Mouse (Mus musculus) hematopoietic multipotent progenitor cell, adult 10-12 weeks (in vitro differentiated cells): Measurements from ENCODE around the gene Ubxn7. TPM values are rescaled to one million over a fixed set of nuclear protein-coding genes. Genes with fewer than 3 reads are reported as not detected.

Source experiments
- polyA plus RNA-seq: library from polyadenylated mRNA; stranded (reverse); fragments of >175 nt; gene quantifications from 2 replicates; pipeline ENCODE4 v1.2.3, GENCODE M21; 2012; ENCODE audit warnings: low replicate concordance

Ubxn7 gene
- polyA plus RNA-seq, result 9.1 and 13.5 TPM in 2 replicates

DNA sequence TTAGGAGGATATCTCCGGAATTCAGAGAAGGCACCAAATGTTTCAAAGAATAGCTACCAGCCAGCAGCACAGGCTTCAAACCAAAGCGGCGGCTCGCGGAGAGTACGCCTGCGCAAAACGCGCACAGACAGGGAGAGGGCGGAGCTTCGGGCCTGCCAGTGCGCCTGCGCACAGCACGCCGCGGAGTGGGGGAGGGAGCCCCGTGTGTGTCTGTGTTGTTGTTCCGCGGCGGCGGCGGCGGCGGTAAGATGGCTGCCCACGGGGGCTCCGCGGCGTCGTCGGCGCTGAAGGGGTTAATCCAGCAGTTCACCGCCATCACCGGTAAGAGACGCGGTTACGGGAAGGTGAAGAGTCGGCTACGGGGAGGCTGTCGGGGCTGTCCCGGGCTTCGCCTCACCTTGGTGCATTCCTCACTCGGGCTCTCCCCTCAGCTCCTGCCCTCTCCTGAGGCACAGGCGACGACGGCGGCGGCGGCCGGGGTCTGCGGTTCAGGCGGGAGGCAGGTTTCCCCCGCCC, at the start of gene Ubxn7:
Gene Ubxn7 (plus strand): TSS at position 218 of the 516 bp plus-strand sequence.

DNA sequence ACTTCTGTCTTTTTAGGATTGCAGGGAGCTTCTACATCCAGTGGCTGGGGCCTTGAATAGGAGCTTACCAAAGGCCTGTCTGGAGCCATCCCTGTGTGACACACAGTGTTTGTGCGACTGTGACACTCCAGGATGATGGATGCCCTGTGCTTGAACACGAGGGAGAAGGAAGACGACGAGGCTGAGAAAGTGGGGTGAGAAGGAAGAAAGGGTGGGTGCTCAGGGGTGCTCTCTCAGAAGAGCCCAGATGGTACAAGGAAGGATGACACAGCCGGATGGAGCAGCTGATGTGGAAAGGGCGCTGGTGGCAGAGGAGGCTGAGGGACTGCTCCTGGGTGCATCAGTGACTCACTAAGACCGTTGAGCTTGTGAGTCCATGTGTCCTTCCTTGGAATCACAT, 68.2 kb downstream of the Ubxn7 start, which contains the start of gene Tm4sf19:
Gene Tm4sf19 (plus strand): TSS at position 240 of the 400 bp plus-strand sequence.

DNA sequence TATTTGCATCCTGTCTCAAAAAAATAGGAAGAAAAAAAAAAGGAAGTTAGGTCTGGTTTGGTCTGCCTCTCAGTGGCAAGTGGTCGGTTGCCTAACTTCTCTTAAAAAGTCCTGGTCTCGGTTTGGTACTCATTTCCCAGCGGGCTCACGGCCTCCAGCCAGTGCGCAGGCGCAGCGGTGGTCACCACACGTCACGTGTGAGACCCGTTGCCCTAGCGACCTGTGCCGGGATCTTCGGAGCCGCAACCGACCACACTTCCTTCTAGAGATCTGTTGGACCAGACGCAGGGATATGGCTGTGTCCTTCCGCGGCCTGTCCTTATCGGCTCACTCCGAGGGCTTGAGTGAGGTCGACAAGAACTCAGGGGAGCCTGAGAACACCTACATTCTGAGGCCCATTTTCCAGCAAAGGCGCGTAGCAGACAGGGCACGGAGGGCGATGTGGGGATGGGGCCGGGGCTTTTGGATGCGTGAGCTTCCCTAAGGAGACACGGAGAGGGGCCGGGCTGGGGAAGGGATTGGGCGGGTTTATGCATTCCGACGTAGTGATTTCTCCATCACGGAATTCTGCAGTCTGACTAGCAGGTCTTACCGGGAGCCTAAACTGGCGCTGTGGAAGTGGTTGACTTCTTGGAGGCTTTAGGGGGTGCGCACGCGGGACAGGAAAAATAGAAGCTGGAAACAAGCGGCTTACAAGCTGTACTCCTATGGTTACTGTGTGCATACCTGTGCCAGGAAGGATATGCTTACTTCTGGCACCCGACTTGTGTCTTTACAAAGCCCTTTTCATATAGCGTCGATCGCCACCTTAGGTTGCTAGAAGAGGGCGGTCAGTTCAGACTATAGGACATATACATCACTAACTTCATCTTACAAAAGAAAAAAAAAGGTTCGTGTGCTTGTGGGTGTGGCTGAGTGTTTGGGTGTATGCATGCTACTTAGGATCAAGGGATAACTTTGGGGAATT, 87.7 kb downstream of the Ubxn7 start, which contains the start of gene Tctex1d2:
Gene Tctex1d2 (plus strand): TSS at position 186 of the 967 bp plus-strand sequence.

DNA sequence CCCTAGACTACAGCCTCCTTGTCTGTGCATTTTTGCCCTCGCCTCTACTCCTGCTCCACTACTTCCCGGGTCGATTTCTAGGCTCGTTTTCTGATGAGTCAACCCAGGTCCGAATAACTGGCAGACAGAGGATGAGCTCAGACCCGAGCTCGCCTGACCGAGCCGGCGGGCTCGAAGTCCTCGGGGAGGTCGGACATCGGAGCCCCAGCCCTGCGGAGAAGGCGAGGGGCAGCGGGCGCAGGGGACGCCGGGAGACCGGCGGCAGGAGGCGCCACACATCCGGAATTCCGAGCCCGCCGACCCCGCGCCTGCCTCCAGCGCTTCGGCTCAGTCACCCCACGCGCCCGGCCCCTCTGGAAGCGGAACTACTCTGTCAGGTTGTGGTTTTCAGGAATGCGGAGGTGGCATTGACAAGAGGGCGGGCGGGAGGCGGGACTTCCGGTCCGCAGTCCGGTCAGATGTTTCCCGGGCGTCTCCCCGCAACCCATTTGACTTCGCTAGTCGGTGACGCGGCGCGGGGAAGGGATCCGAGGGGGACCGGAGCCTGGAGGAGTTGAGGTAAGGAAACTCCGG, 98.5 kb downstream of the Ubxn7 start, which contains the start of gene Pcyt1a:
Gene Pcyt1a (plus strand): TSS at position 448 of the 573 bp plus-strand sequence.

Other genes with a start within 250 kb of the Ubxn7 start
- 33.5 and 70.6 TPM in 2 replicates for gene Pigx, start 232.5 kb upstream of the Ubxn7 start, polyA plus RNA-seq
- 4.6 and 10.7 TPM in 2 replicates for gene Cep19, start 232.5 kb upstream of the Ubxn7 start, polyA plus RNA-seq
- 175 and 488 TPM in 2 replicates for gene Nrros, start 166.7 kb upstream of the Ubxn7 start, polyA plus RNA-seq
- gene Bex6, start 152.4 kb upstream of the Ubxn7 start, polyA plus RNA-seq, result 0.53 and 0.64 TPM in 2 replicates
- gene Fbxo45, start 85.1 kb upstream of the Ubxn7 start, polyA plus RNA-seq, result 2.9 and 4.5 TPM in 2 replicates
- 8.7 and 11.7 TPM in 2 replicates for gene Wdr53, start 85.0 kb upstream of the Ubxn7 start, polyA plus RNA-seq
- gene Smco1, start 60.8 kb upstream of the Ubxn7 start, polyA plus RNA-seq, result not detected in 2 replicates
- 7.9 and 9.9 TPM in 2 replicates for gene Rnf168, start 54.8 kb upstream of the Ubxn7 start, polyA plus RNA-seq
- gene Tm4sf19, start 68.2 kb downstream of the Ubxn7 start, polyA plus RNA-seq, result not detected in 2 replicates
- 0.52 and 1.8 TPM in 2 replicates for gene Tctex1d2, start 87.4 kb downstream of the Ubxn7 start, polyA plus RNA-seq
- gene Pcyt1a, start 98.7 kb downstream of the Ubxn7 start, polyA plus RNA-seq, result 5.0 and 18.5 TPM in 2 replicates
- not detected in 2 replicates for gene Slc51a, start 155.6 kb downstream of the Ubxn7 start, polyA plus RNA-seq
- not detected in 2 replicates for gene Zdhhc19, start 164.0 kb downstream of the Ubxn7 start, polyA plus RNA-seq